In the genomic region with DNA sequence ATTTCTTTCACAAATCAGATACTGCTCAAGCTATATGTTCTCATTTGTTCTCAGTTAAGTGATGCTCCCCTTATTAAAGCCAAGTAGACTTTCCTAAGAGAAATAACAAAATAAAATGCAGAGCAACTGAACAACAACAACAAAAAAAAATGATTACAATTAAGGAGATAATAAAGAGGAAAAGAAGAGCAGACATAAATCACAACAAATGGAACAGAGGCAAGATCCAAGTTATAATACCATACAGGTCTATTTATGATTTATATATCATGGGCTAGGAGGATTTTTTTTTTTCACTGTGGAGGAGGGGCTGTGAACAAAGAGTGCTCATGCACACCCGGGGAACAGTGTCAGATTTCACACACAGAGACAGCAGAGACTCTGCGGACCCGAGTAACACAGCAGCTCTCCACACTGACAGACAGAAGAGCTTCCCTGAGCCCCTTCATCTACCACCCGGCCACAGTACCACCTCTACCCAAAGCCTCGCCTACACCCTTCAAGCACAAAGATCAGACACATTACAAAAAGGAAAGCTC, we compare ENCODE assay signal across 13 mouse cellular contexts.
DNase-seq lines count a peak whose midpoint lies in the region; ATAC-seq and TF ChIP-seq lines count a peak whose summit lies in the region.
"Had no signal": no experiment of that assay in that cellular context is flagged by ENCODE, and none has a peak within 500 bp of the region (broad histone marks: within the 10 kb centered on the region; RNA-seq: fewer than 3 reads in every experiment).

No protein-coding gene starts in this region.

- TF ChIP-seq CTCF in midbrain, postnatal 0 days (IDR thresholded peaks at IDR 0.05), result no peak

- H3K4me3 ChIP-seq in heart, embryonic 12.5 days, result no peak overlapping the region
- no peak overlapping the region for H3K4me3 ChIP-seq in heart, embryonic 11.5 days (ENCODE audit: low read depth, low read length)
- H3K4me3 ChIP-seq in hindbrain, embryonic 12.5 days, result no peak overlapping the region
- H3K4me3 ChIP-seq in midbrain, postnatal 0 days (ENCODE audit: low read depth, low read length), result no peak overlapping the region
- H3K4me3 ChIP-seq: limb, embryonic 13.5 days had no signal

- no peak for ATAC-seq in heart, embryonic 12.5 days (ENCODE audit: insufficient number of reproducible peaks, low FRiP score)
- no peak for ATAC-seq in heart, embryonic 11.5 days (replicated peaks; ENCODE audit: insufficient number of reproducible peaks, low FRiP score, low TSS enrichment)
- ATAC-seq in hindbrain, embryonic 12.5 days (ENCODE audit: low FRiP score), result 0 out of 2 replicates have a peak, but pooled peaks have one; percentile 38
- ATAC-seq in midbrain, postnatal 0 days (ENCODE audit: low FRiP score), result no peak
- ATAC-seq: Patski had no signal

- no peak overlapping the region for H3K27ac ChIP-seq in heart, embryonic 12.5 days (ENCODE audit: poor library complexity, severe bottlenecking)
- H3K27ac ChIP-seq in heart, embryonic 11.5 days (ENCODE audit: low read depth, low read length), result no peak overlapping the region
- H3K27ac ChIP-seq in hindbrain, embryonic 12.5 days, result peak overlapping the region; percentile 93
- peak overlapping the region; percentile 48; the same call in 1 of the 2 replicates for H3K27ac ChIP-seq in midbrain, postnatal 0 days (ENCODE audit: low read depth, low read length)
- H3K27ac ChIP-seq: limb, embryonic 13.5 days had no signal

- DNase-seq in embryo, embryonic 10 days (ENCODE audit: low spot score), result peak; percentile 68
- DNase-seq in midbrain, postnatal 0 days (ENCODE audit: low spot score), result no peak
- DNase-seq in liver, result no peak
- no peak for DNase-seq in thymus, postnatal 25 days
- DNase-seq in left cerebral cortex, postnatal 36 days (ENCODE audit: low spot score in 2 of 2), result no peak
- DNase-seq: cerebellum, adult 9-10 months; heart, adult 11 months; lung, postnatal 36 days had no signal

- H3K9ac ChIP-seq in heart, embryonic 12.5 days, result no peak overlapping the region
- H3K9ac ChIP-seq in heart, embryonic 11.5 days (ENCODE audit: low read depth, low read length), result no peak overlapping the region; the same call in 1 of the 2 replicates
- no peak overlapping the region for H3K9ac ChIP-seq in hindbrain, embryonic 12.5 days
- H3K9ac ChIP-seq in midbrain, postnatal 0 days (replicated peaks; ENCODE audit: low read length, poor library complexity, severe bottlenecking), result no peak overlapping the region
- H3K9ac ChIP-seq: limb, embryonic 13.5 days had no signal

- no peaks in the 10 kb centered on the region for H3K36me3 ChIP-seq in heart, embryonic 12.5 days
- no peaks in the 10 kb centered on the region for H3K36me3 ChIP-seq in heart, embryonic 11.5 days (ENCODE audit: control insufficient read depth, insufficient read depth, low read length)
- no peaks in the 10 kb centered on the region for H3K36me3 ChIP-seq in hindbrain, embryonic 12.5 days
- no peaks in the 10 kb centered on the region for H3K36me3 ChIP-seq in midbrain, postnatal 0 days (ENCODE audit: insufficient read depth, low read length)
- H3K36me3 ChIP-seq: limb, embryonic 13.5 days had no signal

- no peaks in the 10 kb centered on the region for H3K9me3 ChIP-seq in heart, embryonic 12.5 days (replicated peaks)
- no peaks in the 10 kb centered on the region for H3K9me3 ChIP-seq in heart, embryonic 11.5 days (replicated peaks; ENCODE audit: control insufficient read depth, low read length)
- no peaks in the 10 kb centered on the region for H3K9me3 ChIP-seq in hindbrain, embryonic 12.5 days (replicated peaks)
- H3K9me3 ChIP-seq in midbrain, postnatal 0 days (ENCODE audit: low read length), result no peaks in the 10 kb centered on the region
- H3K9me3 ChIP-seq: limb, embryonic 13.5 days had no signal

- no peaks in the 10 kb centered on the region for H3K27me3 ChIP-seq in heart, embryonic 12.5 days (replicated peaks)
- no peaks in the 10 kb centered on the region for H3K27me3 ChIP-seq in heart, embryonic 11.5 days (ENCODE audit: control insufficient read depth, insufficient read depth, low read length)
- H3K27me3 ChIP-seq in hindbrain, embryonic 12.5 days, result no peaks in the 10 kb centered on the region
- H3K27me3 ChIP-seq in midbrain, postnatal 0 days (ENCODE audit: insufficient read depth, low read length), result no peaks in the 10 kb centered on the region
- H3K27me3 ChIP-seq: limb, embryonic 13.5 days; Patski had no signal

- H3K4me2 ChIP-seq in heart, embryonic 12.5 days, result 0 out of 2 replicates have a peak overlapping the region, but pooled peaks have one; percentile 26
- H3K4me2 ChIP-seq in heart, embryonic 11.5 days, result no peak overlapping the region
- 0 out of 2 replicates have a peak overlapping the region, but pooled peaks have one; percentile 6 for H3K4me2 ChIP-seq in hindbrain, embryonic 12.5 days (replicated peaks)
- no peak overlapping the region for H3K4me2 ChIP-seq in midbrain, postnatal 0 days (ENCODE audit: low read depth, low read length, poor library complexity, severe bottlenecking)
- H3K4me2 ChIP-seq: limb, embryonic 13.5 days had no signal

- intact Hi-C loops in left cerebral cortex, postnatal 36 days (cut with DNase I), result loop anchor here (10.0 kb wide), 1 partner anchor 471 kb away; no protein-coding TSS in a partner anchor

- H3K4me1 ChIP-seq in heart, embryonic 12.5 days (replicated peaks), result peaks cover 9% of the 10 kb centered on the region
- H3K4me1 ChIP-seq in heart, embryonic 11.5 days (ENCODE audit: control insufficient read depth, insufficient read depth, low read length), result peaks cover 6% of the 10 kb centered on the region; the same call in 1 of the 2 replicates
- H3K4me1 ChIP-seq in hindbrain, embryonic 12.5 days, result peaks cover 18% of the 10 kb centered on the region
- H3K4me1 ChIP-seq in midbrain, postnatal 0 days (ENCODE audit: insufficient read depth, low read length), result peaks cover 3% of the 10 kb centered on the region; the same call in 1 of the 2 replicates

- 14% methylated on average over 5 of the region's 5 CpGs for WGBS in heart, embryonic 12.5 days
- 25% methylated on average over 5 of the region's 5 CpGs for WGBS in heart, embryonic 11.5 days (ENCODE audit: insufficient replicate concordance)
- 5% methylated on average over 5 of the region's 5 CpGs for WGBS in hindbrain, embryonic 12.5 days
- 12% methylated on average over 5 of the region's 5 CpGs for WGBS in midbrain, postnatal 0 days

Comparison
In these comparisons a context has a peak if more than half of its experiments do, and no peak if none do; other contexts are left out.
1. H3K4me2 ChIP-seq: peak in heart, embryonic 12.5 days (single experiment) and hindbrain, embryonic 12.5 days (single experiment); none in heart, embryonic 11.5 days (single experiment) and midbrain, postnatal 0 days (single experiment).
2. H3K27ac ChIP-seq: peak in hindbrain, embryonic 12.5 days (single experiment) and midbrain, postnatal 0 days (single experiment); none in heart, embryonic 12.5 days (single experiment) and heart, embryonic 11.5 days (single experiment).